Mouse (Mus musculus): ENCODE measurements around the gene Gm826.

GRCm38 (mm10) chr2:160364666-160365065, 30.7 kb upstream of the Gm826 start:
- TF ChIP-seq CTCF (IDR thresholded peaks at IDR 0.05; ENCODE audit: extremely low read depth, insufficient read length, insufficient replicate concordance, low read depth, low read length) (no peak), POLR2A (IDR thresholded peaks at IDR 0.05; ENCODE audit: low read depth, low read length) (no peak)

All from small intestine, adult 2 months (tissue).